Mouse (Mus musculus): ENCODE measurements around the gene Pcnx2. TPM values are rescaled to one million over a fixed set of nuclear protein-coding genes. Genes with fewer than 3 reads are reported as not detected.

The Pcnx2 gene
- total and polyA plus RNA-seq, 3 experiments, result not detected

- no peaks in the 10 kb centered on the region for H3K36me3 ChIP-seq (replicated peaks in 1 of 2; ENCODE audit: control insufficient read depth in 1 of 2, insufficient read depth in 1 of 2, low read length in 1 of 2)
- TF ChIP-seq ZMIZ1 (IDR thresholded peaks at IDR 0.05; ENCODE audit: low read depth, low read length) (no peak), E2F4 (IDR thresholded peaks at IDR 0.05; ENCODE audit: insufficient replicate concordance, low read depth, low read length) (no peak), ETS1 (conservative IDR thresholded peaks at IDR 0.05; ENCODE audit: low read depth, low read length) (no peak), RAD21 (IDR thresholded peaks at IDR 0.05; ENCODE audit: low read depth, low read length) (no peak), ZC3H11A (IDR thresholded peaks at IDR 0.05; ENCODE audit: low read depth, low read length) (no peak), IRF4 (IDR thresholded peaks at IDR 0.05; ENCODE audit: low read depth, low read length) (no peak), PAX5 (IDR thresholded peaks at IDR 0.05; ENCODE audit: low read length) (no peak), MAZ (IDR thresholded peaks at IDR 0.05; ENCODE audit: low read depth, low read length) (no peak), USF1 (IDR thresholded peaks at IDR 0.05; ENCODE audit: low read depth, low read length) (no peak), MXI1 (IDR thresholded peaks at IDR 0.05; ENCODE audit: low read depth, low read length) (no peak), POLR2A (IDR thresholded peaks at IDR 0.05; ENCODE audit: low read depth, low read length) (no peak), RCOR1 (conservative IDR thresholded peaks at IDR 0.05; ENCODE audit: low read depth, low read length) (no peak), POLR2AphosphoS2 (IDR thresholded peaks at IDR 0.05; ENCODE audit: low read depth, low read length) (no peak), ZNF384 (IDR thresholded peaks at IDR 0.05; ENCODE audit: low read depth, low read length) (no peak), SIN3A (IDR thresholded peaks at IDR 0.05; ENCODE audit: low read length) (no peak)
- no peak overlapping the region for H3K4me2 ChIP-seq (ENCODE audit: insufficient read depth, low read depth, poor library complexity, severe bottlenecking)
- peaks cover 5% of the 10 kb centered on the region for H3K27me3 ChIP-seq (replicated peaks)
- peaks cover 3 to 8% of the 10 kb centered on the region in 2 experiments; a peak in 2 of 4 replicates for H3K4me1 ChIP-seq (ENCODE audit: control insufficient read depth in 1 of 2, insufficient read depth in 2 of 2)
- in situ Hi-C loops (cut with MboI; ENCODE audit: low pct_ligation_motif_present, low pct_unique_long_range_greater_than_20kb, low sequenced_read_pairs) (no loop called here), dilution Hi-C loops (cut with MboI; ENCODE audit: extremely low pct_ligation_motif_present, extremely low pct_unique_long_range_greater_than_20kb, low sequenced_read_pairs) (no loop called here)
- no peaks in the 10 kb centered on the region for H3K79me2 ChIP-seq (replicated peaks; ENCODE audit: control insufficient read depth, extremely low read depth, insufficient read depth, poor library complexity, severe bottlenecking)
- no peak overlapping the region for H3K4me3 ChIP-seq (replicated peaks in 1 of 3; ENCODE audit: low read depth in 2 of 3, low read length in 2 of 3, poor library complexity in 1 of 3)
- no peak overlapping the region for H3K9ac ChIP-seq (ENCODE audit: insufficient read depth, low read depth)
- H3K9me3 ChIP-seq (replicated peaks; ENCODE audit: low read length), result no peaks in the 10 kb centered on the region
- H3K27ac ChIP-seq (ENCODE audit: insufficient read depth, low read depth), result no peak overlapping the region
- no peak for DNase-seq (ENCODE audit: extremely low read depth)
Observed at GRCm38 (mm10) chr8:125849181-125849580, 48.9 kb downstream of the Pcnx2 start.

GRCm38 (mm10) chr8:125847842-125848241, 50.3 kb downstream of the Pcnx2 start:
- no peak for TF ChIP-seq ZMIZ1 (IDR thresholded peaks at IDR 0.05; ENCODE audit: low read depth, low read length)
- TF ChIP-seq NELFE (IDR thresholded peaks at IDR 0.05; ENCODE audit: low read depth, low read length), result no peak
- no peak for TF ChIP-seq JUN (IDR thresholded peaks at IDR 0.05; ENCODE audit: insufficient read depth, low read depth, low read length)
- no peak for TF ChIP-seq MAFK (IDR thresholded peaks at IDR 0.05; ENCODE audit: insufficient replicate concordance, low read length)
- TF ChIP-seq RAD21 (IDR thresholded peaks at IDR 0.05; ENCODE audit: low read depth, low read length), result no peak
- TF ChIP-seq TBP (conservative IDR thresholded peaks at IDR 0.05; ENCODE audit: low read depth, low read length), result no peak
- TF ChIP-seq USF1 (IDR thresholded peaks at IDR 0.05; ENCODE audit: low read depth, low read length), result no peak
- no peak for TF ChIP-seq MEF2A (IDR thresholded peaks at IDR 0.05; ENCODE audit: borderline replicate concordance, low read depth, low read length)
- TF ChIP-seq IRF4 (IDR thresholded peaks at IDR 0.05; ENCODE audit: low read depth, low read length), result 0 out of 2 replicates have a peak, but pooled peaks have one; percentile 8
- 0 out of 2 replicates have a peak, but pooled peaks have one; percentile 11 for TF ChIP-seq MXI1 (IDR thresholded peaks at IDR 0.05; ENCODE audit: low read depth, low read length)
- TF ChIP-seq MAX (IDR thresholded peaks at IDR 0.05; ENCODE audit: low read length), result 0 out of 2 replicates have a peak, but pooled peaks have one; percentile 24
- no peak for TF ChIP-seq USF2 (conservative IDR thresholded peaks at IDR 0.05; ENCODE audit: low read depth, low read length)
- no peak for TF ChIP-seq CTCF (conservative IDR thresholded peaks at IDR 0.05 in 1 of 2, IDR thresholded peaks at IDR 0.05 in 1 of 2; ENCODE audit: low read depth in 2 of 2, low read length in 2 of 2)
- TF ChIP-seq ETS1 (conservative IDR thresholded peaks at IDR 0.05; ENCODE audit: low read depth, low read length), result peak; percentile 18; the same call in 1 of the 2 replicates
- TF ChIP-seq ZNF384 (IDR thresholded peaks at IDR 0.05; ENCODE audit: low read depth, low read length), result no peak
- TF ChIP-seq E2F4 (IDR thresholded peaks at IDR 0.05; ENCODE audit: insufficient replicate concordance, low read depth, low read length), result no peak
- TF ChIP-seq EP300 (IDR thresholded peaks at IDR 0.05; ENCODE audit: low read length), result 0 out of 2 replicates have a peak, but pooled peaks have one; percentile 29
- no peak for TF ChIP-seq ZKSCAN1 (IDR thresholded peaks at IDR 0.05; ENCODE audit: borderline replicate concordance, low read depth, low read length)
- TF ChIP-seq CHD1 (IDR thresholded peaks at IDR 0.05; ENCODE audit: low read depth, low read length), result no peak
- TF ChIP-seq ZC3H11A (IDR thresholded peaks at IDR 0.05; ENCODE audit: low read depth, low read length), result no peak
- no peak for TF ChIP-seq TCF12 (IDR thresholded peaks at IDR 0.05; ENCODE audit: low read depth, low read length)
- no peak for TF ChIP-seq MYC (IDR thresholded peaks at IDR 0.05; ENCODE audit: low read depth, low read length)
- H3K4me2 ChIP-seq (ENCODE audit: insufficient read depth, low read depth, poor library complexity, severe bottlenecking), result no peak overlapping the region; the same call in 1 of the 2 replicates
- dilution Hi-C loops (cut with MboI; ENCODE audit: extremely low pct_ligation_motif_present, extremely low pct_unique_long_range_greater_than_20kb, low sequenced_read_pairs) (no loop called here), in situ Hi-C loops (cut with MboI; ENCODE audit: low pct_ligation_motif_present, low pct_unique_long_range_greater_than_20kb, low sequenced_read_pairs) (no loop called here)
- H3K9ac ChIP-seq (ENCODE audit: insufficient read depth, low read depth), result no peak overlapping the region
- DNase-seq (ENCODE audit: extremely low read depth), result peak; percentile 37
- H3K79me2 ChIP-seq (replicated peaks; ENCODE audit: control insufficient read depth, extremely low read depth, insufficient read depth, poor library complexity, severe bottlenecking), result no peaks in the 10 kb centered on the region
- no peaks in the 10 kb centered on the region for H3K36me3 ChIP-seq (replicated peaks in 1 of 2; ENCODE audit: control insufficient read depth in 1 of 2, insufficient read depth in 1 of 2, low read length in 1 of 2)
- H3K27me3 ChIP-seq (replicated peaks), result no peaks in the 10 kb centered on the region
- H3K4me3 ChIP-seq (replicated peaks in 1 of 3; ENCODE audit: low read depth in 2 of 3, low read length in 2 of 3, poor library complexity in 1 of 3), result no peak overlapping the region
- peaks cover 3 to 8% of the 10 kb centered on the region in 2 experiments; a peak in 2 of 4 replicates for H3K4me1 ChIP-seq (ENCODE audit: control insufficient read depth in 1 of 2, insufficient read depth in 2 of 2)
- H3K9me3 ChIP-seq (replicated peaks; ENCODE audit: low read length), result no peaks in the 10 kb centered on the region
- H3K27ac ChIP-seq (ENCODE audit: insufficient read depth, low read depth), result no peak overlapping the region
